Mouse (Mus musculus): ENCODE measurements at regions not wholly inside any gene's neighbourhood (a gene's known extent, or its start where the extent isn't known, plus 50 kb on each side); places are given as distances from the start of the nearest gene placed in this dataset.
A peak's percentile ranks its signal among the peaks of the same experiment; 100 is the strongest.

DNA sequence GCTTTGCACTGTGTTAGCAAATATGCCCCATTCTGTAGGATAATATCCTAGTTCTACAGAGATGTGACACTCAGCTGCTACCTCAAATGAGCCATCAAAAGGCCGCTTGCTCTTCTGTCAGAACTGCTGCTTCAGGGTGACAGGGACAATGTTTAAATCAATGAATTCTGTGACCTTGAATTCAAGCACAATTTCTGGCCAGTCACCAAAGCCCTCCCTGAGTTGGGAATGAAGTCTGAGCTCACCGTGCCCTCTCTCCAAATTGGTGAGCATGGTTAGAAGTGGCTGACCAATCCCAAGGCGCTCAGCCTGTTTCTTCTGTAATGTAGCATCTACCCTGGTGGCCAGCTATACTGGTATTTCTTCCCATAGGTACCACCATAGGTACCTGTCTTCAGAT, 113.8 kb upstream of the Aldh1b1 start:
- no peak overlapping the region for H3K27ac ChIP-seq (ENCODE audit: insufficient read depth, low read depth, low read length)
- no peak overlapping the region for H3K4me3 ChIP-seq (ENCODE audit: low read depth, low read length)
- WGBS, result 82% methylated on average over 3 of the region's 3 CpGs
- TF ChIP-seq POLR2A (IDR thresholded peaks at IDR 0.05; ENCODE audit: low read depth, low read length) (no peak), CTCF (IDR thresholded peaks at IDR 0.05; ENCODE audit: extremely low read depth, insufficient read length, insufficient replicate concordance, low read depth, low read length) (no peak)
- no peaks in the 10 kb centered on the region for H3K27me3 ChIP-seq (ENCODE audit: control insufficient read depth, insufficient read depth, low read length)
- H3K4me1 ChIP-seq (ENCODE audit: control insufficient read depth, insufficient read depth, insufficient read length, low read length), result no peaks in the 10 kb centered on the region
- H3K36me3 ChIP-seq (ENCODE audit: control insufficient read depth, insufficient read depth, low read length), result no peaks in the 10 kb centered on the region

DNA sequence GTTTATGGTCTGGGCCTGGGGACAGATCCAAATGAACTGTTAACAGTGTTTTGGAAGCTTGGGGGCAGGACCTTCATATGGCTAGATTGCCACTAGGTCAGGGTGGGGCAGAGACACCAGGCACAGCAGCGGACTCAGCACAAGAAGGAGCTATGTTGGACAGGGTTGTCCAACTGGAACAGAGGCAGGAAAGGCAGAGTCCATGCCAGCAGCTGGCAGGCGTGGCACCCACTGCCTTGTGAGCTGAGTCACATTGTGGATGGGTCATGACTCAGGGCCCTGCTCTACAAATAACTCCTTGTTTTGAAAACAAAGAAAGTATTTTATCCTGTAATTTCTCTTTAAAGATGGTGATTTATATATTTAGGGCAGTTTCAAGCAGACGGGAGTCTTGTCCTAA, 115.6 kb upstream of the Aldh1b1 start:
- TF ChIP-seq CTCF (IDR thresholded peaks at IDR 0.05; ENCODE audit: extremely low read depth, insufficient read length, insufficient replicate concordance, low read depth, low read length) (no peak), POLR2A (IDR thresholded peaks at IDR 0.05; ENCODE audit: low read depth, low read length) (no peak)
- Histone ChIP-seq H3K4me3 (ENCODE audit: low read depth, low read length) (no peak overlapping the region), H3K36me3 (ENCODE audit: control insufficient read depth, insufficient read depth, low read length) (no peaks in the 10 kb centered on the region), H3K4me1 (ENCODE audit: control insufficient read depth, insufficient read depth, insufficient read length, low read length) (no peaks in the 10 kb centered on the region), H3K27ac (ENCODE audit: insufficient read depth, low read depth, low read length) (no peak overlapping the region), H3K27me3 (ENCODE audit: control insufficient read depth, insufficient read depth, low read length) (no peaks in the 10 kb centered on the region)
- whole genome bisulfite sequencing, result 24% methylated on average over 3 of the region's 3 CpGs

DNA sequence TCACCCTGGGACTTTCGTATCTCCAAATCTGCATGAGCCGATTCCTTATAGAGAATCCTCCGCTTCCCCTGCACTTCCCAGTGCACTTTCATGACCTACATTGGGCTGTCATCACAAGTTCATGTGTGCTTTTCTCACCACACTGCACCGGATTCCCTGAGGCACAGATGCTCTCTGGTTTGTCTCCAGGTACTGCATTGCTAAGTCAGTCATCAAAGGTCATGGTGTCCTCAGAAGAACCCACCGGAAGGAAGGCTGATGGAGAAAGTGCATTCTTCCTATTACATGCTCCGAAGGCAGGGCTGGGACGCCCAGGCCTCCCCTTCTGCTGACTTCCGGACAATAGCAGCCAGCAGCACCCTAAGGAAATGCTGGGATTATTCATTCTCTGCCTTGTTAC, 116.1 kb upstream of the Aldh1b1 start:
- 67% methylated on average over 8 of the region's 8 CpGs for WGBS
- Histone ChIP-seq H3K4me1 (ENCODE audit: control insufficient read depth, insufficient read depth, insufficient read length, low read length) (no peaks in the 10 kb centered on the region), H3K36me3 (ENCODE audit: control insufficient read depth, insufficient read depth, low read length) (no peaks in the 10 kb centered on the region), H3K27me3 (ENCODE audit: control insufficient read depth, insufficient read depth, low read length) (no peaks in the 10 kb centered on the region), H3K27ac (ENCODE audit: insufficient read depth, low read depth, low read length) (no peak overlapping the region), H3K4me3 (ENCODE audit: low read depth, low read length) (no peak overlapping the region)
- no peak for TF ChIP-seq POLR2A (IDR thresholded peaks at IDR 0.05; ENCODE audit: low read depth, low read length)
- no peak for TF ChIP-seq CTCF (IDR thresholded peaks at IDR 0.05; ENCODE audit: extremely low read depth, insufficient read length, insufficient replicate concordance, low read depth, low read length)

DNA sequence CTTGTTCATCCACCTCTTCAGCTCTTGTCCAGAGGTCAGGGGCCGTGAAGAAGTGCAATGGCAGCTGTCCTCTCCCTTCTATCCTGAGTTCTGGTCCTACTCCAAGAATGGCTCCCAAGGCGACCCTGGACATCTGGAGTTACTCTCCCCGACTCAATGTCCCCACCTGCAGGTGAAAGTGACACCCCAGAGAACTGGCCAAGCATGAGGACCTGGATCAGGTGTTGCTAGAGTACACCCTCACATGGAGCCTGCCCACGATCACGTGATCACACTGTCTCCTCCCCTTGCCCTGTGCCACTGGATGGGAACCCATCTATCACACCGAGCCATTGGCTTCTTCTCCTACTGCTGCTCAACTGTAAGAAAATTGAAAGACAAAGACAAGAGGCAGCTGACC, 122.7 kb upstream of the Aldh1b1 start:
- Histone ChIP-seq H3K27me3 (ENCODE audit: control insufficient read depth, insufficient read depth, low read length) (no peaks in the 10 kb centered on the region), H3K4me1 (ENCODE audit: control insufficient read depth, insufficient read depth, insufficient read length, low read length) (no peaks in the 10 kb centered on the region), H3K36me3 (ENCODE audit: control insufficient read depth, insufficient read depth, low read length) (no peaks in the 10 kb centered on the region), H3K27ac (ENCODE audit: insufficient read depth, low read depth, low read length) (no peak overlapping the region), H3K4me3 (ENCODE audit: low read depth, low read length) (no peak overlapping the region)
- peak; percentile 32; the same call in 1 of the 2 replicates for TF ChIP-seq CTCF (IDR thresholded peaks at IDR 0.05; ENCODE audit: extremely low read depth, insufficient read length, insufficient replicate concordance, low read depth, low read length)
- no peak for TF ChIP-seq POLR2A (IDR thresholded peaks at IDR 0.05; ENCODE audit: low read depth, low read length)
- 48% methylated on average over 6 of the region's 6 CpGs for WGBS

DNA sequence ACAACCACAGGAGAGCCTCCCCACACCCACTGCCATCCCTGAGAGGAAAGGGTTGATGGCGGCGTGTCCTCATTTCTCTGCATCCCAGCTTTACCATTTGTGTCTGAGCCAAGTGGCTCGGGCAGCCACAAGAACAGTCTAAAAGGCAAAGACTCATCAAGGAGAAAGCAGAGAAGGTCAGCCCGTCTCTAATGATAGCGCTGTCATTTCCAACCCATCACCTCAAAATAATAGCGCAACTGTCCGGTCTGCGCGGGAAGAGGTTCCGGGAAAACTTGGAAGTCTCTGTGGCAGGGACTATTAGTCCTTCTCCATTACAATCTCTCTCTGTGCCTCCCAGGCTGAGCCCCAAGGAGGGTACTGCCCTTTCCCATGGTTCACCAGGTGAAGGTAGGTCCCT, 124.5 kb upstream of the Aldh1b1 start:
- Histone ChIP-seq H3K36me3 (ENCODE audit: control insufficient read depth, insufficient read depth, low read length) (no peaks in the 10 kb centered on the region), H3K27ac (ENCODE audit: insufficient read depth, low read depth, low read length) (no peak overlapping the region), H3K4me1 (ENCODE audit: control insufficient read depth, insufficient read depth, insufficient read length, low read length) (no peaks in the 10 kb centered on the region), H3K4me3 (ENCODE audit: low read depth, low read length) (no peak overlapping the region), H3K27me3 (ENCODE audit: control insufficient read depth, insufficient read depth, low read length) (no peaks in the 10 kb centered on the region)
- WGBS, result 94% methylated on average over 10 of the region's 10 CpGs
- no peak for TF ChIP-seq CTCF (IDR thresholded peaks at IDR 0.05; ENCODE audit: extremely low read depth, insufficient read length, insufficient replicate concordance, low read depth, low read length)
- TF ChIP-seq POLR2A (IDR thresholded peaks at IDR 0.05; ENCODE audit: low read depth, low read length), result no peak

DNA sequence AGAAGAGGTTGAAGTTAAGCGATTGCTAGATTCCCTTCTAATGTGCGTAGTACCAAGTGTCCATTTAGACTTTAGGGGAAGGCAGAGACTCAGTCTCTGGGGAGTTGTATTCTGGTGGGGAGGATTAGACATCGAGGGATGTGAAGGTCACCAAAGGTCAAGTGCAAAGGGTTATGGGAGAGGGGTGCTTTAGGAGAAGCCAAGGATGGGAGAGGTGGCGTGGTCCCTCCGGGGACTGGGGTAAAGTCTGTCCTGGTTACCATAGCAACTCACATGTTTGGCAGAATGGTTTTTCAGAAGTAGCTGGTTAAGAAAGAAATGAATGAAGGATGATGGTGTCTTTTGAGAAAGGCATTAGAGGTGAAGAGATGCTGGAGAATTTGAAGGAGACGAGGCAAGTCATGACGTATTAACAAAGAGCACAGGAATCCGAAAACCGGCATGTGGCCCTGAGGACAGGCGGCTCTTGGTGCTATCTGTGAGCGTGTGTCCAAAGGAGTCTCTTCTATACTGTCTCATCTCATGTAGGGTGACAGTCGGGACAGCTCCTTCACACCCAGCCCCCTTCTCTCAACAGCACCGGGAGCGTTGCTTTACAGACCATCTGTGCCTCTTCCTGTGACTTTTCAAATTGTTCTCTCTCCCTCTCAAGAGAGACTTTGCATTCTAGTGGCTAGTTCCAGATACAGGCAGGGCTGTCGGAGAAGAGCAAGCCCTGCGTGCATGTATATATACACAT, 125.6 kb upstream of the Aldh1b1 start:
- WGBS, result 69% methylated on average over 16 of the region's 16 CpGs
- Histone ChIP-seq H3K27ac (ENCODE audit: insufficient read depth, low read depth, low read length) (no peak overlapping the region), H3K4me1 (ENCODE audit: control insufficient read depth, insufficient read depth, insufficient read length, low read length) (no peaks in the 10 kb centered on the region), H3K27me3 (ENCODE audit: control insufficient read depth, insufficient read depth, low read length) (no peaks in the 10 kb centered on the region), H3K36me3 (ENCODE audit: control insufficient read depth, insufficient read depth, low read length) (no peaks in the 10 kb centered on the region), H3K4me3 (ENCODE audit: low read depth, low read length) (no peak overlapping the region)
- TF ChIP-seq CTCF (IDR thresholded peaks at IDR 0.05; ENCODE audit: extremely low read depth, insufficient read length, insufficient replicate concordance, low read depth, low read length) (no peak), POLR2A (IDR thresholded peaks at IDR 0.05; ENCODE audit: low read depth, low read length) (no peak)

DNA sequence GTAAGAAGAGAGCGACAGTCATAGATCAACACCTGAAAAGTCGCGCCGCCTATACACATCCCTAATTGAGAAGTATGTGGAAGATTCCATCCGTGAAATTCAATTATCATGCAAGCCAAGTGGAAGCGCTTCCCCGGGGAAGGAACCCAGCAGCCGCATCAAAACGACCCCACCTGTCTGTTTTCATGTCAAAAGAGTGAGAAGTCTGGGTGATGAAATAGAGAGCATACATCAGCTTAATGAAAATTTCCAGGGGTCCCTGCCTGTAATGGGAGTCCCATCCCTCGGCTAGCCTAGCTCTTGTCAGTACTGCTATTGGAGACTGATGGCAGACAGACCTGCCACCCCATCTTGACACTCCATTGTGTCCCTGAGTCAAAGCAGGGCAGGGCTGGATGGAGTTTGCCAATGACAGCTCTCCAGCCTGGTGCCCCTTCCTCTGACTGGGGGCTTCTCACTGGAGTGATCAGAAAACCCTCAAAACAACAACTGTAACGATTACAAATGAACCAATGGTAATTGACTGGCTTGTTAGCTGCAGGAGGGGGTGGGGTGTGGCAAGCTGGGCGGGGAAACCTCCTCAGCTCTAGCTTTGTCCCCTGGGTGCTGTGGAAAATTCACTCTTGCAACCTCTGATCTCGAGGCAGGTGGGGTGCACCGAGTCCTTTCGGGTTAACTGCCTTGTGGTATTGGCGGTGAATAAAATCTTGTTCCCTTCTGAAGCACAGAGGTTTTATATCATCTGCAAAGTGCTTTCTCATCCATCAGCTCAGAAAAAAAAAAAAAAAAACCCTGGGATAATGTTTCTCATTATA, 126.4 kb upstream of the Aldh1b1 start:
- no peak overlapping the region for H3K27ac ChIP-seq (ENCODE audit: insufficient read depth, low read depth, low read length)
- H3K36me3 ChIP-seq (ENCODE audit: control insufficient read depth, insufficient read depth, low read length), result no peaks in the 10 kb centered on the region
- TF ChIP-seq POLR2A (IDR thresholded peaks at IDR 0.05; ENCODE audit: low read depth, low read length) (no peak), CTCF (IDR thresholded peaks at IDR 0.05; ENCODE audit: extremely low read depth, insufficient read length, insufficient replicate concordance, low read depth, low read length) (no peak)
- H3K4me1 ChIP-seq (ENCODE audit: control insufficient read depth, insufficient read depth, insufficient read length, low read length), result no peaks in the 10 kb centered on the region
- no peak overlapping the region for H3K4me3 ChIP-seq (ENCODE audit: low read depth, low read length)
- WGBS, result 56% methylated on average over 16 of the region's 16 CpGs
- no peaks in the 10 kb centered on the region for H3K27me3 ChIP-seq (ENCODE audit: control insufficient read depth, insufficient read depth, low read length)
